Mouse (Mus musculus) liver, embryonic 14.5 days (tissue): Measurements from ENCODE around the gene Kif6.

ENCODE experiments used
- CTCF ChIP-seq: IDR thresholded peaks from 2 replicates; pipeline ENCODE4 v1.5.1; 2016; ENCODE audit warnings: antibody characterized with exemption, low read depth, control low read depth
- EP300 ChIP-seq: IDR thresholded peaks from 2 replicates; pipeline ENCODE4 v1.6.1; 2016; ENCODE audit warnings: antibody characterized with exemption, low read depth

DNA sequence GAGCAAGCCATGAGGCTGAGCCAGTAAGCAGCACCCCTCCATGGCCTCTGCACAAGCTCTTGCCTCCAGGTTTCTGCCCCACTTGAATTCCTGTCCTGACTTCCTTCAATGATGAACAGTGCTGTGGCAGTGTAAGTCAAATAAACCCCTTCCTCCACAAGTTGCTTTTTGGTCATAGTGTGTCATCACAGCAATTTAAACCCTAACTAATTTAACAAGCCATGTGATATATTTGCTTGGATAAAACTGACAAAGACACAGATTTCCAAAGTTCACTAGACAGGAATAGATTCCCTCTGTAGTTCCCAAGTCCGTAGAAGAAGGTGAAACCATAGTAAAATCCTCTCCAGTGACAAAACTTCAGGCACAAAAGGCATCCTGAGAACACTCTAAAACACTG, 114.9 kb downstream of the Kif6 start:
- no peak for TF ChIP-seq EP300
- TF ChIP-seq CTCF, result no peak
